Mouse (Mus musculus) adrenal gland, adult 18-20 months (tissue): ENCODE results near the gene Mapkap1. TPM values are rescaled to one million over a fixed set of nuclear protein-coding genes. Genes with fewer than 3 reads are reported as not detected.

ENCODE experiments used
- DNase-seq, 2 experiments: peaks; one replicate each; pipeline ENCODE4 v3.0.0; 2021 to 2022; ENCODE audit warnings: low spot score in 2 of 2
- total RNA-seq, 2 experiments: library from RNA; stranded (reverse); gene quantifications; 1 replicate in 1 of 2; 2 replicates in 1 of 2; pipeline ENCODE4 v1.2.3; 2021

Gene Mapkap1
- total RNA-seq, 2 experiments from 2014 or later: 63.5 to 71.5 TPM

- DNase-seq: no peak
These were observed 160.0 kb downstream of the Mapkap1 start for GRCm38 (mm10) chr2:34566601-34567000.

GRCm38 (mm10) chr2:34569131-34569530, 162.6 kb downstream of the Mapkap1 start:
- DNase-seq: no peak

DNA sequence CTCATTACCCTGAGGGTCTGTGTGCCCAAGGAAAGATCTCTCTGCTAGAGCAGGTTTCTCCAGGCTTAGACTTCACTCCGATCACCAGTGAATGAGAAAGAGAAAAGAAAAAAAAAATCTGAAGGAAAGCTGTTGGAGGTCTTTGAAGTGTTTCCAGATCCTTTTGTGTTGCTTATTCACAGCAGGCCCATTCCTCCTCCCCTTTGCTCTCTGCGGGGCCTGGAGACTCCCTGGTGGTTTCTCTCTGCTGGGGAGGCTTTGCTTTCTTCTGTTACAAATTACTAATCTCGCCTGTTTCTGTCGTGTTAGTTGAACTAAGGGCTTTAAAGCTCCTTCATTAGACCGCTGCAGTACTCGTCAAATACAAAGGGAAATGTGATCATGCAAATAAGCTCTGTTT, 163.8 kb downstream of the Mapkap1 start:
- DNase-seq: no peak

DNA sequence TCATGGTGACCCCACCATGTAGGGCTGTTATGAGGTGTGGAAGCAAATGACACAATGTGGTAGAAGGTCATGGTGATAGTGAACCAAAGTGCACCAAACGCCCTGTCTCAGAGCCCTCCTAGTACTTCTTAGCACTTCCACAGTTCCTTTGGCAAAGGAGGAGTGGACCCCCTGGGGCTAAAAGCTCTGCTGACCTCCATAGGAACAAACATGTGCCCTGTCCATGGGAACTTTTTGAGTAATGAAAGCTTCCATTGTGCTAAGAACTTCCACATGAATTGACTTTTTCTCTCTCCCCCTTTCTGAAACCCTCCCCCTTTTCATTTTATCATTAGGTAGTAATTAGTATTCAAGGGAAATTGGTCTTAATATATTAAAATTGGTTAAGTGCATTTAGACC, 164.5 kb downstream of the Mapkap1 start:
- no peak for DNase-seq

DNA sequence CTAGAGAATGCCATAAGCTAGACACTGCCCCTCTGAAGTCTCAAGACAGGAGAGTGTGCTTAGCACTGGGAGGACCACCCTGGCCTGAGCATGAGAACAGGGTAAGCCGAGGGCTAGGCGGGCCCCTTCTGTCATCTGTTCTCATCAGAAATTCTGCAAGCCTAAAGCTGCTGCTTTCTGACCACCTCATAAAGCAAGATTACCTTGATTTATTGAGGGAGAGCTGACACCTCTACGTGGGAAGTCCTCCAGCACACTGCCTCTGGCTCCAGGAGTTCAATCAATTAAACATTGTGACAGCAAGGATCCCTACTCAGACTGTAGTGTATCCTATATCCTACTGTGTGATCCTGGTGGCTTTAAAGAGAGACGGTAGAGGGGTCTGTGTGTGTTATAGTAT, 166.5 kb downstream of the Mapkap1 start:
- DNase-seq: no peak

GRCm38 (mm10) chr2:34588546-34588945, 182.0 kb downstream of the Mapkap1 start:
- no peak for DNase-seq

DNA sequence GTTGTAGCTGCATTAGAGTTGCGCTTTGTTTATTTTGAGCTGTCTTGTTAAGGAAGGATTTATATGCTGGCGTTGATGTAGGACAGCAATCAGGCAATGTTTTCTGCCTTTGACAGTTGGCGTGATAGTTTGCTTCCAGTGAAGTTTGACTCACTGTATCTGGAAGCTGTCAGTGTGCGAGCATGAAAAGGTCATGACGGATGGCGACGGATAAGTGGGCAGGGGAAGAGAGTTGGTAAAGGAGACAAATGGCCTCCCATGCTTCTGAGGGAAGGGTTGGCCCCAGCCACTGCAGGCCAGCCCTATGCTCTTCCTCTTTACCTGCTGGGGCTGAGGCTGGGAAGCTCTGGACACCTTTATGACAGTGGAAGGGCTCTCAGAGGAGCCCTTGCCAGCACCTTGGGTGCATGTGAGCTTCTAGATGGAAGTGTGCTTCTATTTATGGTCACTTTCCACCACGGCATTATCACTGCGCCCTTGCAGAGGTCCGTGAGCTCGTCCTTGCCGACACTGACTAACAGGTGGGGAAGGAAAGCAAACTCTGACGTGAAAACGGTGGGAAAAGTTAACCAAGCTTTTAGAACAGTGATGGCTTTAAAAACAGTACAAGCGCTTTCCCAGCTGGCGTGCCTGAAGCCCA, 185.3 kb downstream of the Mapkap1 start:
- no peak for DNase-seq

- DNase-seq: no peak
These were observed 185.9 kb downstream of the Mapkap1 start for GRCm38 (mm10) chr2:34592361-34592960.

DNA sequence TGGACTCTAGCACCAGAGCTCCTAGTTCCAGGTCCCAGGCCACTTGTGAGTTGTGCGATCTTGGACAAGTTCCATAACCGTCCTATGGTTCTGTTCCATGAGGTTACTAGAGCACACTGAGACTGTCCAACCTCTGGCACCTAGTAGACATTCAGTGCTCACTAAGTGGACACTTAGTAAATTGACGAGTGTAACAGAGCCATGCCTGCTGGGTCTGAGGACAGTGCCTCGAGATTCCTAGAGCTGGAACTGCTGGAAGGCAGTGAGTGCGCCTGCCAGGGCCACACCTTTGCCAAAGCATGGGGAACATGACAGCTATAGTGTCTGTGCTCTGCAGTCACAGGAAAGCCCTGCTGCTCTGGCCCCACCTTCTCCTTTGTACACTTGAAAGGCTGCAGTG, 187.4 kb downstream of the Mapkap1 start:
- no peak for DNase-seq

DNA sequence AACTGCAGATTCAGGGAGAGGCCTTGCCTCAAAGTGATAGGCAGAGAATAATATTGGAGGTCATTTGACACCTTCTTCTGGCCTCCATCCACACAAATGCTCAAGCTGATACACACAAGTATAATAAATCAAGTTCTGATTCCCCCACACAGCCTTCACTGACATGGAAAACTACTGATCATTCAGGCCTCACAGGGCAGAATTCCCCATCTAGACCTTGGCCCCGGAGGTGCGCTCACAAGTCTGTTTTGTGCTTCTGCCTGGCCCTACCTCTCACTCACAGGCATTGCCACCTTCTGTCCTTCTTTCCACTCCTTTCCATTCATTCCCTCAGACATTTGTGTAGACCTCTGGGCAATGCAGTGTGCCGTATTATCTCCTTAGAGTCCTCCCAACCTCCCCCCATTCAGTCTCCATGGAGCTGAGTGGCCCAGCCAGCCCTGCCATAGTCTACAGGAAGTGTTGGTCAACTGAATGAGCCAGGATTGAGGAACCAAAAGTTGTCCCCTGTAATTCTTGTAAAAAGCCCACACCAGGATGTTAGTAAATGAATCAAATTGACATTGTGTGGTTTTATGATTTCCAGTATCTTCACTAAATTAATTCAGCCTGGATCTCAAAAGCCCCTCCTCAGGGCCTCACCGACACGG, 193.2 kb downstream of the Mapkap1 start:
- DNase-seq: no peak

DNA sequence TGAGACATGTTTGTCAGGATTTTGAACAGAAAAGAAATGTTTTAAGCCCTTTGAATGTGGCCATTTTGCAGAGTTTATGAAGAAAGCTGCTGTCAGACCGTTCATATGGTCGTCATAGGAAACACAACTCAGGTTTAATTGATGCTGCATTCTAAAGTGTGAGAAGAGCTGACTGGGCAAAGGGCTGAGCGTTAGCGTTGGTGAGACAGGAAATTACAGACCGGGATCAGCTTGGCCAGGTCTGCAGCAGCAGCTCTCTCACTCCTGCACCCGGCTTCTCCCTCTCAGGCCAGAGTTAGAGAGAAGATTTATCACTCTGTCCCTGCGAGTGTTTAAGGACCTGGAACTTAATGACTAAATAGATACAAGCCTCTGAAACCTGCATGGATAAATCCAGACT, 194.2 kb downstream of the Mapkap1 start:
- DNase-seq: no peak

GRCm38 (mm10) chr2:34602111-34602541, 195.6 kb downstream of the Mapkap1 start:
- DNase-seq: no peak

GRCm38 (mm10) chr2:34602896-34603295, 196.3 kb downstream of the Mapkap1 start:
- DNase-seq: no peak

- no peak for DNase-seq
These were observed 197.2 kb downstream of the Mapkap1 start for GRCm38 (mm10) chr2:34603653-34604214.

DNA sequence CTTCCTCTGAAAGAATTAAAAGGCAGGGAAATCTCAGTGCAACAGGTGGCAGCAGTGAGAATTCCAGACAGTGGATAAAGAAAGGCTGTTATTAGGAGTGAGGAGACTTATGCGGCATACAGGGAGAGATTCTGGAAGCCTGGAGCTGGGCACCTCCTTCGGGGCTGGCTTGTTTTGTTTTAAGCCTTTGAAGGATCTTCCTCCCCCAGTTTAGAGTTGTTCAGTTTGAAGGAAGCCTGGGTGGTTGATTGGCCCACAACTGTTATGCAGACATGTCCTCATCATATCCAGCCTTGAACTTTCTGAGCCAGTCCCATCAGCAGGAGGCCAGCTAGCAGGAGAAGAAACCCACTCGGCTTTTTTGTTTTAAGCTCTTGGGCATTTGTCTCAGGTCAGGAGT, 198.5 kb downstream of the Mapkap1 start:
- DNase-seq: no peak

DNA sequence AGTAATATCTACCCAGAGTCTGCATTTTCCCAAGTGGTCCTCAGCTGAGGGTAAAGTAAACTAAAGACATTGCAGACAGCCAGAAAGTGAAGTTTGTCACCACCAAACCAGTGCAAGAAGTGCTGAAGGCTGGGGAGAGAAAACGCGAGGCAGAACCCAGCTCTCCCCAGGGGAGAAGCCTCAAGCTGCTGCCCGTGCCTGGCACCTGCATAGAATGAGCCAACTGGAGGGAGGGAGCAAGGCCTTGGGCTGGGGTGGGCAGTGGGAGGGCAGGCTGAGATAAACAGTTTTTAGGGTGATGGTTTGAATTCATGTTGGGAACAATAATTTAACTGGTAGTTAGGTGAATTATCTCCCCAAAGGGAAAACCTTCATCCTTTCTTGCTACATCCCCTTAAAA, 202.3 kb downstream of the Mapkap1 start:
- no peak for DNase-seq

DNA sequence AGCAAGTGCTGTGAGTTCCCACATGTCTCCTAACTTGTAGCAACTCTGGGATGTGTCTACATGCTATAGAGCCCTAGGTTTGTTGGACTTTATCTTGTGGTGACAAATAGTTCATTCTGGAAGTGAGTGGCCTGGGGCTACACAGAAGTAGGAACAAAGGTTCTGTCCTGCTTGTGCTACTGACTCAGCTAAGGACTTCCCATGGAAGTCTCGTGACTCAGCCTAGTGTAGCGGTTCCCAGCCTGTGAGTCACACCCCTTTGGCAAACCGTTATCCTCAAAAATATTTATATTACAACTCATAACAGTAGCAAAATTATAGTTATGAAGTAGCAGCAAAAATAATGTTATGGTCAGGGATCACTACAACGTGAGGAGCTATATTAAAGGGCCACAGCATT, 202.9 kb downstream of the Mapkap1 start:
- DNase-seq: no peak

DNA sequence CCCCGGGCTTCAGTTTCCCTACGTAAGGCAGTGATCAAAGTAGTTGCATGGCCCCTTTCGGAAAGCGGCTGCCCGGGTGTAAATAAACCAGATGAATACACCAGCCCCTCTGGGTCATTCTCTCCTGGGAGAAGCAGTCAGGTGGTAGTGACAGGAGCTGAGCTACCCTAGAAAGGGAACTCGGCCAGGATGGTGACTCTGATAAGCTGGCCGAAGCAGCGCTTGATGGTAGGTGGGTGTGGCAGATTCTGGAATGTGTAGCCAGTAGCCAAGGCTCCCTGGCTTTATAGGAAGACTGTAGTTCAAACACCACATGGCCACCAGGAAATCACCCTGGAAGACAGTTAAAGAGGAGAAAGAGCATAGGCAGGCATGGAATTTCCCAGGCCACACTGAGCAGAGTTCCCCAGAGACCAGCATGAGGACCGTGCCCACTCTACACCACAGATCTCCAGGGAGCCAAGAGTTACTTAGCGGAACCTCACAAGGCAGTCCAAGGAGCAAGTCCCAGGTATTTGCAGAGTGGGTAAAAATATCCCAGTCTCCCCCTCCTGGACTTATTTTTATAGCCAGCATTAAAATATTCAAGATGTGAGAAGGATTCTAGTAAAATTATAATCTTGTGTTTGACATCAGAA, 214.3 kb downstream of the Mapkap1 start:
- no peak for DNase-seq

- no peak for DNase-seq
These were observed 214.9 kb downstream of the Mapkap1 start for GRCm38 (mm10) chr2:34621485-34621884.

- no peak for DNase-seq
These were observed 215.9 kb downstream of the Mapkap1 start for GRCm38 (mm10) chr2:34622518-34622917.

GRCm38 (mm10) chr2:34623181-34623580, 216.6 kb downstream of the Mapkap1 start:
- no peak for DNase-seq

DNA sequence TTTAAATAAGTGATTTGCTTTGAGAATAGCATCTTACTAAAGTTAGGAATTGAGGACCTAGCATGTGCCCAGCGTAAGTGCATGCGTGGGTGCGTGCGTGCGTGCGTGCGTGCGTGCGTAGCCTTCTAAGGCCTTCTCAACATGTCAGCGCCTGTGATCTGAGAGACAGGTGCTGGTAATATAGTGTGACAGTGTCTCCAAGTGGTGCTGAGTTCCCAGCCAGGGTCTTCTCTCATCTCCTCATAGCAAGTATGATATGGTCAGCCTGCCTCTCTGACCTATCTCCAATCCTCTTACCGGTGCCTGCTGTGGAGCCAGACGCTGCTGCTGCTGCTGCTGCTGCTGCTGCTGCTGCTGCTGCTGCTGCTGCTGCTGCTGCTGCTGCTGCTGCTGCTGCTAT, 217.5 kb downstream of the Mapkap1 start:
- no peak for DNase-seq
